Mouse (Mus musculus) G1E (cell line): ENCODE data around the gene Mex3a.

Experiments used
- CTCF ChIP-seq: IDR thresholded peaks from 2 replicates; pipeline ENCODE4 v1.5.1; 2012; ENCODE audit warnings: low read depth, low read length, inconsistent platforms, mixed read lengths
- GATA1 ChIP-seq: IDR thresholded peaks from 2 replicates; pipeline ENCODE4 v1.6.1; 2012; ENCODE audit warnings: borderline replicate concordance, low read length, inconsistent platforms, mixed read lengths
- GATA2 ChIP-seq: IDR thresholded peaks from 2 replicates; pipeline ENCODE4 v1.6.1; 2012; ENCODE audit warnings: low read depth, low read length, inconsistent platforms, borderline replicate concordance
- POLR2AphosphoS5 ChIP-seq: IDR thresholded peaks from 2 replicates; pipeline ENCODE4 v1.6.1; 2012; ENCODE audit warnings: low read depth, low read length, inconsistent platforms; ENCODE audit not compliant: insufficient replicate concordance
- TAL1 ChIP-seq: conservative IDR thresholded peaks from 2 replicates; pipeline ENCODE4 v1.6.1; 2012; ENCODE audit warnings: low read depth, low read length, inconsistent platforms, mixed read lengths

GRCm38 (mm10) chr3:88528646-88529045, 3.5 kb upstream of the Mex3a start:
- no peak for TF ChIP-seq GATA1
- no peak for TF ChIP-seq CTCF
- TF ChIP-seq TAL1 = no peak
- no peak for TF ChIP-seq POLR2AphosphoS5
- no peak for TF ChIP-seq GATA2
